In the genomic region with DNA sequence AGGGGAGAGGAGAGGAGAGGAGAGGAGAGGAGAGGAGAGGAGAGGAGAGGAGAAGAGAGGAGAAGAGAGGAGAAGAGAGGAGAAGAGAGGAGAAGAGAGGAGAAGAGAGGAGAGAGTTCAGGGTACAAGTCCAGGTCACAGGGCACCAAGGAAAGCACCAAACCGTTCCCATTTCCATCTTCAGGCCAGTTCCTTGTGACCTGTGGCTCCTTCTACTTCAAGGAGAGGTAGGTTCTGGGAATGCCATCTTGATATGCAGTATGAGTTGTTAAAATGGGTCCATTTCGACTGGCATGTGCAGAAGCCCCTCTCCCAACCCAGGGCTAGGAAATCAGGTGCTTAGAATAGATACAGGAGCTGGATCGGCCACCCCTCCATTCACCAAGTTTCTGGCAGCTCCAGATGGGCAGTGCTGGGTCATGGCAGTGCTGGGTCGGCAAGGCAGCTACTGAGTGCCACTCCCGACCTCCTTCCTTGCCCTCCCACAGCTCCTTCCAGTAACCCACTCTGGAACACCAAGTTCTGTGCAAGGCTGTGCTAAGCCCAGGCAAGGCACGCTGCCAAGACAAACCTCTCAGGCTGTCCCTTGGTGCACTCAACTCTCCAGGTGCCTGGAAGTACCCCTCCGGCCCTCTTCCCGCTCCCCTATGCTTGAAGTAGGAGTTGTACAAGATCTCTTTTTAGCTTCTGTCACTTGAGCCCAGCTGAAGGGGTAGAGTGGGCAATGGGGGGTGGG, we compare ENCODE assay signal across 11 mouse cellular contexts. TPM values are rescaled to one million over a fixed set of nuclear protein-coding genes. Genes with fewer than 3 reads are reported as not detected.
DNase-seq lines count a peak whose midpoint lies in the region; ATAC-seq and TF ChIP-seq lines count a peak whose summit lies in the region.
"Had no signal": no experiment of that assay in that cellular context is flagged by ENCODE, and none has a peak within 500 bp of the region (broad histone marks: within the 10 kb centered on the region; RNA-seq: fewer than 3 reads in every experiment).

No protein-coding gene starts in this region.

- H3K4me3 ChIP-seq in heart, embryonic 11.5 days (ENCODE audit: low read depth, low read length): no peak overlapping the region
- peak overlapping the region; percentile 38 for H3K4me3 ChIP-seq in intestine, embryonic 16.5 days (ENCODE audit: low read length)
- H3K4me3 ChIP-seq in liver, embryonic 14.5 days (ENCODE audit: insufficient read depth in 1 of 2, low read depth in 2 of 2, low read length in 2 of 2): no peak overlapping the region
- peak overlapping the region; percentile 10 for H3K4me3 ChIP-seq in stomach, embryonic 15.5 days (replicated peaks)
- no peak overlapping the region for H3K4me3 ChIP-seq in forebrain, embryonic 15.5 days
- H3K4me3 ChIP-seq: midbrain, embryonic 12.5 days had no signal

- intact Hi-C loops in heart, postnatal 10 days (cut with DNase I): no loop called here

- TF ChIP-seq EP300 in liver, embryonic 14.5 days (IDR thresholded peaks at IDR 0.05; ENCODE audit: low read depth): no peak

- H3K36me3 ChIP-seq in heart, embryonic 11.5 days (ENCODE audit: control insufficient read depth, insufficient read depth, low read length): no peaks in the 10 kb centered on the region
- peaks cover 3% of the 10 kb centered on the region; the same call in 1 of the 2 replicates for H3K36me3 ChIP-seq in intestine, embryonic 16.5 days (ENCODE audit: control insufficient read depth, insufficient read depth, low read length)
- peaks cover 6% of the 10 kb centered on the region for H3K36me3 ChIP-seq in liver, embryonic 14.5 days (replicated peaks; ENCODE audit: control insufficient read depth, insufficient read depth, low read depth)
- no peaks in the 10 kb centered on the region for H3K36me3 ChIP-seq in stomach, embryonic 15.5 days
- no peaks in the 10 kb centered on the region for H3K36me3 ChIP-seq in forebrain, embryonic 15.5 days
- H3K36me3 ChIP-seq: midbrain, embryonic 12.5 days had no signal

- 0 out of 2 replicates have a peak overlapping the region, but pooled peaks have one; percentile 6 for H3K9ac ChIP-seq in heart, embryonic 11.5 days (ENCODE audit: low read depth, low read length)
- peak overlapping the region; percentile 55 for H3K9ac ChIP-seq in intestine, embryonic 16.5 days (ENCODE audit: low read depth, low read length)
- no peak overlapping the region; the same call in 1 of the 2 replicates for H3K9ac ChIP-seq in liver, embryonic 14.5 days (replicated peaks)
- H3K9ac ChIP-seq in stomach, embryonic 15.5 days: no peak overlapping the region
- H3K9ac ChIP-seq in forebrain, embryonic 15.5 days (replicated peaks): no peak overlapping the region
- H3K9ac ChIP-seq: midbrain, embryonic 12.5 days had no signal

- H3K27me3 ChIP-seq in heart, embryonic 11.5 days (ENCODE audit: control insufficient read depth, insufficient read depth, low read length): peaks cover 26% of the 10 kb centered on the region
- no peaks in the 10 kb centered on the region for H3K27me3 ChIP-seq in intestine, embryonic 16.5 days (replicated peaks; ENCODE audit: control insufficient read depth, insufficient read depth, low read length)
- no peaks in the 10 kb centered on the region for H3K27me3 ChIP-seq in liver, embryonic 14.5 days (ENCODE audit: control insufficient read depth, insufficient read depth, low read length)
- no peaks in the 10 kb centered on the region for H3K27me3 ChIP-seq in stomach, embryonic 15.5 days (replicated peaks)
- H3K27me3 ChIP-seq in forebrain, embryonic 15.5 days: peaks cover 11% of the 10 kb centered on the region

- no peak for ATAC-seq in heart, embryonic 11.5 days (replicated peaks; ENCODE audit: insufficient number of reproducible peaks, low FRiP score, low TSS enrichment)
- no peak for ATAC-seq in intestine, embryonic 16.5 days
- ATAC-seq in liver, embryonic 14.5 days (ENCODE audit: insufficient read depth): no peak
- ATAC-seq in stomach, embryonic 15.5 days (ENCODE audit: insufficient read depth, low FRiP score, low read depth): no peak
- no peak for ATAC-seq in forebrain, embryonic 15.5 days (replicated peaks)

- no peak overlapping the region for H3K27ac ChIP-seq in heart, embryonic 11.5 days (ENCODE audit: low read depth, low read length)
- peak overlapping the region; percentile 5; the same call in 1 of the 2 replicates for H3K27ac ChIP-seq in intestine, embryonic 16.5 days (ENCODE audit: low read length)
- H3K27ac ChIP-seq in liver, embryonic 14.5 days: peak overlapping the region; percentile 23
- H3K27ac ChIP-seq in stomach, embryonic 15.5 days: peak overlapping the region; percentile 42; the same call in 1 of the 2 replicates
- H3K27ac ChIP-seq in forebrain, embryonic 15.5 days (replicated peaks): no peak overlapping the region
- H3K27ac ChIP-seq: midbrain, embryonic 12.5 days had no signal

- H3K9me3 ChIP-seq in heart, embryonic 11.5 days (replicated peaks; ENCODE audit: control insufficient read depth, low read length): no peaks in the 10 kb centered on the region
- no peaks in the 10 kb centered on the region for H3K9me3 ChIP-seq in intestine, embryonic 16.5 days (ENCODE audit: control insufficient read depth, low read length)
- H3K9me3 ChIP-seq in liver, embryonic 14.5 days (ENCODE audit: control insufficient read depth, low read length): no peaks in the 10 kb centered on the region
- H3K9me3 ChIP-seq in stomach, embryonic 15.5 days: no peaks in the 10 kb centered on the region
- no peaks in the 10 kb centered on the region for H3K9me3 ChIP-seq in forebrain, embryonic 15.5 days
- H3K9me3 ChIP-seq: midbrain, embryonic 12.5 days had no signal

- peaks cover 7% of the 10 kb centered on the region for H3K4me1 ChIP-seq in heart, embryonic 11.5 days (ENCODE audit: control insufficient read depth, insufficient read depth, low read length)
- peaks cover 17% of the 10 kb centered on the region for H3K4me1 ChIP-seq in intestine, embryonic 16.5 days (ENCODE audit: control insufficient read depth, insufficient read depth, low read length)
- H3K4me1 ChIP-seq in liver, embryonic 14.5 days (replicated peaks; ENCODE audit: control insufficient read depth in 2 of 2, insufficient read depth in 2 of 2, low read length in 1 of 2): peaks cover 69 to 80% of the 10 kb centered on the region in 2 experiments
- H3K4me1 ChIP-seq in stomach, embryonic 15.5 days: peaks cover 12% of the 10 kb centered on the region
- no peaks in the 10 kb centered on the region for H3K4me1 ChIP-seq in forebrain, embryonic 15.5 days

- no peak for TF ChIP-seq CTCF in liver, embryonic 14.5 days (IDR thresholded peaks at IDR 0.05; ENCODE audit: low read depth)

- H3K4me2 ChIP-seq in heart, embryonic 11.5 days: no peak overlapping the region
- H3K4me2 ChIP-seq in intestine, embryonic 16.5 days (ENCODE audit: low read depth, low read length): peak overlapping the region; percentile 45
- H3K4me2 ChIP-seq in liver, embryonic 14.5 days (ENCODE audit: low read depth): peak overlapping the region; percentile 18; the same call in 1 of the 2 replicates
- H3K4me2 ChIP-seq in stomach, embryonic 15.5 days: peak overlapping the region; percentile 30
- no peak overlapping the region for H3K4me2 ChIP-seq in forebrain, embryonic 15.5 days (replicated peaks)
- H3K4me2 ChIP-seq: midbrain, embryonic 12.5 days had no signal

- WGBS in heart, embryonic 11.5 days (ENCODE audit: insufficient replicate concordance): 50% methylated on average over 8 of the region's 8 CpGs
- 54% methylated on average over 8 of the region's 8 CpGs for WGBS in intestine, embryonic 16.5 days
- 62% methylated on average over 8 of the region's 8 CpGs for WGBS in liver, embryonic 14.5 days (ENCODE audit: insufficient replicate concordance)
- WGBS in stomach, embryonic 15.5 days: 38% methylated on average over 8 of the region's 8 CpGs
- WGBS in forebrain, embryonic 15.5 days: 70% methylated on average over 8 of the region's 8 CpGs

- no peak for DNase-seq in heart, postnatal 10 days
- DNase-seq in liver, embryonic 14.5 days (ENCODE audit: low read depth in 3 of 3, low spot score in 3 of 3): no peak
- no peak for DNase-seq in right cerebral cortex, postnatal 14 days
- DNase-seq in embryo, embryonic 11 days: no peak
- DNase-seq: cerebellum, postnatal 10 days; heart, postnatal 36 days had no signal

RNA-seq across cellular contexts. Expression of gene Prr15l, which starts 3.6 kb away (rescaled TPM):
- polyA plus RNA-seq in heart, embryonic 11.5 days (2014; fragmentation: Nextera tagmentation; extraction: Ambion mirVana): 0.23 and 0.50 TPM in 2 replicates
- total RNA-seq in heart, postnatal 10 days (2021): under 1 TPM; 0.47 to 0.74 TPM
- 116 and 121 TPM in 2 replicates for polyA plus RNA-seq in intestine, embryonic 16.5 days (2015; fragmentation: Nextera tagmentation; extraction: Ambion mirVana)
- polyA plus RNA-seq in liver, embryonic 14.5 days (2012; rRNA removed): 2.8 and 3.3 TPM in 2 replicates
- polyA plus RNA-seq in liver, embryonic 14.5 days (2014; fragmentation: Nextera tagmentation; extraction: Ambion mirVana): 4.9 and 8.5 TPM in 2 replicates
- 55.2 and 65.6 TPM in 2 replicates for polyA plus RNA-seq in stomach, embryonic 15.5 days (2015; fragmentation: Nextera tagmentation; extraction: Ambion mirVana)
- 0.17 TPM in 1 of 2 replicates, not detected in the other for polyA plus RNA-seq in forebrain, embryonic 15.5 days (2015; fragmentation: Nextera tagmentation; extraction: Ambion mirVana)

RNA-seq across cellular contexts. Expression of gene Pnpo, which starts 12.3 kb away (rescaled TPM):
- polyA plus RNA-seq in heart, embryonic 11.5 days (2014; fragmentation: Nextera tagmentation; extraction: Ambion mirVana): 63.9 and 68.0 TPM in 2 replicates
- total RNA-seq in heart, postnatal 10 days (2021): 10 to 100 TPM; 11.8 to 12.8 TPM
- polyA plus RNA-seq in intestine, embryonic 16.5 days (2015; fragmentation: Nextera tagmentation; extraction: Ambion mirVana): 125 and 141 TPM in 2 replicates
- polyA plus RNA-seq in liver, embryonic 14.5 days (2012; rRNA removed): 315 and 355 TPM in 2 replicates
- polyA plus RNA-seq in liver, embryonic 14.5 days (2014; fragmentation: Nextera tagmentation; extraction: Ambion mirVana): 564 and 592 TPM in 2 replicates
- 63.6 and 85.7 TPM in 2 replicates for polyA plus RNA-seq in stomach, embryonic 15.5 days (2015; fragmentation: Nextera tagmentation; extraction: Ambion mirVana)
- polyA plus RNA-seq in forebrain, embryonic 15.5 days (2015; fragmentation: Nextera tagmentation; extraction: Ambion mirVana): 20.7 and 21.5 TPM in 2 replicates

RNA-seq across cellular contexts. Expression of gene Cdk5rap3, which starts 15.2 kb away (rescaled TPM):
- 52.5 and 60.2 TPM in 2 replicates for polyA plus RNA-seq in heart, embryonic 11.5 days (2014; fragmentation: Nextera tagmentation; extraction: Ambion mirVana)
- total RNA-seq in heart, postnatal 10 days (2021): 10 to 100 TPM; 28.0 to 30.8 TPM
- polyA plus RNA-seq in intestine, embryonic 16.5 days (2015; fragmentation: Nextera tagmentation; extraction: Ambion mirVana): 68.1 and 70.1 TPM in 2 replicates
- polyA plus RNA-seq in liver, embryonic 14.5 days (2012; rRNA removed): 14.2 and 20.1 TPM in 2 replicates
- 34.1 and 36.4 TPM in 2 replicates for polyA plus RNA-seq in liver, embryonic 14.5 days (2014; fragmentation: Nextera tagmentation; extraction: Ambion mirVana)
- 67.2 and 76.5 TPM in 2 replicates for polyA plus RNA-seq in stomach, embryonic 15.5 days (2015; fragmentation: Nextera tagmentation; extraction: Ambion mirVana)
- 106 and 109 TPM in 2 replicates for polyA plus RNA-seq in forebrain, embryonic 15.5 days (2015; fragmentation: Nextera tagmentation; extraction: Ambion mirVana)

RNA-seq across cellular contexts. Expression of gene Sp2, which starts 51.3 kb away (rescaled TPM):
- 17.3 and 17.9 TPM in 2 replicates for polyA plus RNA-seq in heart, embryonic 11.5 days (2014; fragmentation: Nextera tagmentation; extraction: Ambion mirVana)
- total RNA-seq in heart, postnatal 10 days (2021): 10 to 100 TPM; 15.0 to 16.1 TPM
- 13.2 and 13.8 TPM in 2 replicates for polyA plus RNA-seq in intestine, embryonic 16.5 days (2015; fragmentation: Nextera tagmentation; extraction: Ambion mirVana)
- 7.7 and 8.0 TPM in 2 replicates for polyA plus RNA-seq in liver, embryonic 14.5 days (2012; rRNA removed)
- polyA plus RNA-seq in liver, embryonic 14.5 days (2014; fragmentation: Nextera tagmentation; extraction: Ambion mirVana): 13.7 and 17.1 TPM in 2 replicates
- 12.7 and 13.5 TPM in 2 replicates for polyA plus RNA-seq in stomach, embryonic 15.5 days (2015; fragmentation: Nextera tagmentation; extraction: Ambion mirVana)
- 14.9 and 16.1 TPM in 2 replicates for polyA plus RNA-seq in forebrain, embryonic 15.5 days (2015; fragmentation: Nextera tagmentation; extraction: Ambion mirVana)

Comparison
In these comparisons a context has a peak if more than half of its experiments do, and no peak if none do; other contexts are left out.
1. H3K27ac ChIP-seq: peak in intestine, embryonic 16.5 days (single experiment), liver, embryonic 14.5 days (single experiment) and stomach, embryonic 15.5 days (single experiment); none in heart, embryonic 11.5 days (single experiment) and forebrain, embryonic 15.5 days (single experiment).
2. H3K4me2 ChIP-seq: peak in intestine, embryonic 16.5 days (single experiment), liver, embryonic 14.5 days (single experiment) and stomach, embryonic 15.5 days (single experiment); none in heart, embryonic 11.5 days (single experiment) and forebrain, embryonic 15.5 days (single experiment).
3. H3K4me3 ChIP-seq: peak in intestine, embryonic 16.5 days (single experiment) and stomach, embryonic 15.5 days (single experiment); none in heart, embryonic 11.5 days (single experiment), liver, embryonic 14.5 days (0 of 2) and forebrain, embryonic 15.5 days (single experiment).
4. H3K9ac ChIP-seq: peak in heart, embryonic 11.5 days (single experiment) and intestine, embryonic 16.5 days (single experiment); none in liver, embryonic 14.5 days (single experiment), stomach, embryonic 15.5 days (single experiment) and forebrain, embryonic 15.5 days (single experiment).